Mouse (Mus musculus): ENCODE data around the gene Dclk3.

Dclk3 gene

DNA sequence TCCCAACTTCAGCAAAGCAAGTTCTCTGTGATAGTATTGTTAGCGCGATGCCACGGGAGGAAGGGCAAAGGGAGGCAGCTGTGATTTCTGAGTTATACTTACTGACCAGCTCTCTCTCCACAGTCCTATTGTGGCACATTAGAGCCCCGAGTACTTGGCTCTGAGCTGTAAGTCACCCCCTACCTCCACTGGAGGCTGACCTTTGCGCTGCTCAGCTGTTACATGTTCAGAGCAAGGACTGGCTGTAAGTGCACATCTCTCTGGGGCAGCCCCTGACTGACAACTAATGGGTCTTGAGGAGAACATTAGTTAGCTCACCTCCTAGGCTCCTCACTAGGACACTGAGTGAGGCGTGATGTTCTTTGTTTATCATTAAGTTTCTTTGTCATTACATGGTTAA lies 1.6 kb downstream of the Dclk3 start:
- no peak for DNase-seq

GRCm38 (mm10) chr9:111441151-111441550 lies 2.3 kb downstream of the Dclk3 start:
- no peak for DNase-seq

DNA sequence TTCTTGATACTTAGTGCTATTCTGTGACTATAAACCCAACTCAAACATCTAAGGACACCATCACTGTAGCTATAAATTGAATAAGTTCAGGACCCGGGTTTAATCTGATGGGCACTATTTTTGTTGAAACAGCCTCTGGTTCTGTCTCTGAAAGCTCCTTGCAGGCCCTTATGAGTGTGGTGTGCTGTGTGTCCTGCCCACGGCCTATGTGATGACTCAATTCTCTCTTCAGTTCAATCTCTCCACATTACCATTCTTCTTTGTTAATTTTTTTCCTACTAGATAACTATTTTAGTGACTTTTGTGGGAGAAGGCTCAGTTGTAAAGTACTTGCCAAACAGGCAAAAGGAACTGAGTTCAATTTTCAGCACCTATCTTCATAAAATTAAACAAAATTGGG lies 7.3 kb downstream of the Dclk3 start:
- DNase-seq: no peak

- DNase-seq: no peak
Observed at GRCm38 (mm10) chr9:111448976-111449375, 10.1 kb downstream of the Dclk3 start.

- no peak for DNase-seq
Observed at GRCm38 (mm10) chr9:111449880-111450279, 11.0 kb downstream of the Dclk3 start.

DNA sequence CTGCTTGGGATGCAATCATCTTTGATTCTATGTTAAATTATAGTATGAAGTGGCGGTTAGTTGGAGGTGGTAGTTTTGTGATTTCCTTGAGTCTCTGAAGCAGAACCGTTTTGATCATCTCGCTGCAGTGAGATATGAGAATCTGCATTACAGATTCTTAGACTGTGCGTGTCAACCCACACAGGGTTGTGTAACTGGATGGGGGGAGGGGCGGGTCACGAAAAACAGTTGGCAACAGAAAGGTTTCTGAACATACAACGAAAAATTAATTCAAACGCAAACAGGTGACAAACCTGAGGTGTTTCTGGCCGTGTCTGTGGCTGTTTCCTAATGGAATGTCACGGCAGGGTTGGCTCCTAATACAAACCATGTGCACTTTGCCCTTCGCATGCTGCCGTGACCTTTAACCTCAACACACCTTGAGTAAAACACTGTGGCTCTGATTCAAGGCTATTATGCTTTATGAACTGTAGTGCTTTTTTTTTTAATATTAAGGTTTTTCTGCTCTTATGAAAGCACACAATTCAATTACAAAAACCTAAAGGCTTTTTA lies 12.0 kb downstream of the Dclk3 start:
- DNase-seq: no peak

- no peak for DNase-seq
Observed at GRCm38 (mm10) chr9:111453895-111454294, 15.0 kb downstream of the Dclk3 start.

GRCm38 (mm10) chr9:111457176-111457935 lies 18.5 kb downstream of the Dclk3 start:
- DNase-seq: no peak

DNA sequence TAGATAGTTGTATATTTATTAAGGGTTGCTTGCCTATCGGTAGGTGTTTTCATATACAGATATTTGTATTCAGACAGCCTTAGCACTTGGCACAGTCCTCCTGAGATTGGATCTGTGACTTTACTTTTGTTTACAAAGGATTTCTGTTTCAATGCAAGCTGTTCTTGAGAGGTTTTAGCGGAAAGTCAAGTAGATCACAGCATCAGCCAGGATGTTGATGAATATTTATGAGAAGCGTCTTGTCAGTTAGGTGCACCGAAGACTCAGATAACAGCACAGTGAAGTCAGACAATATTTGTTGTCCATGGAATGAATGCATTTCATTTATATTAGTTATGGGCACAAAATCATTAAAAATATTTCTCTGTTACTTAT lies 19.0 kb downstream of the Dclk3 start:
- DNase-seq: no peak

DNA sequence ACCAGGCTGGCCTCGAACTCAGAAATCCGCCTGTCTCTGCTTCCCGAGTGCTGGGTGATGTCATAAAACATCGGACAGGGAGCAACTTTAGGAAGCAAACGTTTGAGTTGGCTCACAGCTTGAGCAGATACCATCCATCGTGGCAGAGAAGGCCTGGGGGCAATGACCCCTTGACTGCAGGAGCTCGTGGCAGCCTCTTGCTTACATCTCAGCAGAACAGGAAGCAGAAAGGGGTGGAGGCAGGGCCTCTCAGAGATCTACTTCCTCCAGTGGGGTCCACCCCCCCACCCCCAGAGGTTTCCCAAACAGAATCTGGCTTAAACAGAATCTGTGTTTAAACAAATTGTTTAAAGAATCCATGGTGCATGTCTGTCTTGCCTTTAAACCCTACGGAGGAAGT lies 20.6 kb downstream of the Dclk3 start:
- DNase-seq: no peak

DNA sequence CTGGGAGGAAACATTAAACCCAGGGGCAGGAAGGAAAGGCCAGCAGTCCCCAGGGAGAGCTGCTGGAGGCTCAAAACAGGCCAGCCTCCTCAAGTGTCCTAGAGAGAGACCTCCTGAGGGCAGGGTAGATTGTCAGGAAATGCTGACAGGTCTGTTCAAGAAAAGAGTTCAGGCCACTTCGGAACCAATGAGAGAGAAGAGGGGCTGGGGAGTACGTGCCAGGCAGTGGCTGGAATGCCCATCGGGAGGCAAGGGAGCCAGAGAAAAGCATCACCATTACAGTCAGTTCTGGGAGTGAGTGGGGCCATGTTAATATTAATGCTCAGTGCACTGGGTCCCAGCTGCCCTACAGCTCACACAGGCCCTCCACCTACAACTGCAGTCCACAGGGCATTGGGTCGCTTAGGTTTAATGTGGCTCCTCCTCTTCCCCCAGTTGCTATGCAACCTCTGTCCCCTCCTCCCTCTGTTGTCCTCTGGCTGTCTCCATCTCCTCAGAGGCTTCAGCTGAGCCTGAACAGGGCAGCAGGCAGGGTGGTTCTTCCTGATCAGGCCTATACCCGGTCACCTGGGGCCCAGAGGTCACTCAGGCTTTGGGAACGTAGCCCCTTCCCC lies 21.4 kb downstream of the Dclk3 start:
- DNase-seq: no peak

- DNase-seq: no peak
Observed at GRCm38 (mm10) chr9:111461415-111462103, 22.7 kb downstream of the Dclk3 start.

DNA sequence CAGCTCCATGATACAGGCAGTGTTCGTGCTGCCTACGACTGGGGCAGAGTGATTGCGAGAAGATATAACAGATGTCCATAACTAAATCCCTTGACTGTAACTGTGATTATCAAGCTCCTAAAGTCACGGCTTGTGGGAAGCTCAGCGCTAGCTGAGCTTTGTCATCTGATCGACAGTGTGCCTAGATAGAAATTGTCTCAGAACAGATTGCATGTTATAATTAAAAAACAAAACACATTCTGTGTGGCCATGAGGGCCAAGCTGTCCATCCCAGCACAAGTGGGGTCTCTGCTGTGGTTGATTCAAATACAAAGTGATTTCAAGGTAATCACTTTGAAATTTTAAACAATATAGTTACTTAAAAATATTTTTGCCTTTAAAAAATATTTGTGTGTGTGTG lies 26.8 kb downstream of the Dclk3 start:
- DNase-seq: no peak

DNA sequence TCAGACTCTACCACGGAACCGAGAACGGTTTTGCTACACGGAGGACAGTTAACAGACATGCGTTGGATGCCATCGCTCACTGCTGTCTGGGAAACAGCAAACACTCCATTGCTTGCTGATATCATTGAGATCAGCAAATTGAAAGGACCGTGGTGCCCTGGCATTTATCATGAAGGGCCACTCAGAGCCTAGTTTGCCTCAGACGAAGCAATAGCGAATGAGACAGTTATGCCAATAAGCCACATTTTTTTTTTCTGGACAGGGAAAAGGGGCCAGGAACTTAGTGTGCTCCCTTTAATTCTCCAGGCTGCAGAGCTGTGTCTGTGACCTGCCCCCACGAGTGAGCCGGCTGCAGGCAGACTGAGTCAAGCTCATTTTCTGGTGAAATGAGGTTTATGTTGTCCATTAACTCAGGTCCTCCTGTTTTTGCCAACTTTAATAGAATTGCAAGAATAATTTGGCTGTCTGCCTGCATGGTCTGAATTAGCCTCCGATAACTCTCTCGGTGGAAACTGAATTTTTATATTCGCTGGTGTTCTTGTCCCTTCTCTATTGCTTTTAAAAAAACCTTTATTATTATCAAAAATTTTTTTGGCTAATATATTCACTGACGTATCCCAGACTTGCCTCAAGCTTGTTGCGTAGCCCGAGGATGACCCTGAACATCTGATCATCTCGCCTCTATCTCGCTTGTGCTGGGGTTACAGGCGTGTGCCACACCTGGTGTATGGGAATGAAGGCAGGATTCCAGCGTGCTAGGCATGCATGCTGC lies 35.0 kb downstream of the Dclk3 start:
- no peak for DNase-seq

GRCm38 (mm10) chr9:111474458-111474745 lies 35.5 kb downstream of the Dclk3 start:
- DNase-seq: no peak

DNA sequence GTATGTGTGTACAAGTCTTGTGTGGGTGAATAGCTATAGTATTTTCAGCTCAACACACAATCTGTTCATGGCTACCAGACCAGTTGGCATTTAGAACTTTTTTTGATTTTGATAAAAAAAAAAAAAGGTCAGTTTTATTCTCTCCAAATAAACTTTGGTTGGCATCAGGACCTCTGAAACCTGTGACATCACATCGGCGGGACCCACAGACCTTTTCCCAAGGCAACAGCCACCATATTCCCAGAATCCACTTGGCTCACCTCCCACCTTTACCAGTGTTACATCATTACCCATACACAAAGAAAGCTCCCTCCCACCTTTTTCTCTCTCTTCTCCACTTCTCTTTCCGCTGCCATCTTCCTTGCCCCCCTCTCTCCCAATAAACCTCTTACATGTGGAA lies 36.4 kb downstream of the Dclk3 start:
- DNase-seq: no peak

DNA sequence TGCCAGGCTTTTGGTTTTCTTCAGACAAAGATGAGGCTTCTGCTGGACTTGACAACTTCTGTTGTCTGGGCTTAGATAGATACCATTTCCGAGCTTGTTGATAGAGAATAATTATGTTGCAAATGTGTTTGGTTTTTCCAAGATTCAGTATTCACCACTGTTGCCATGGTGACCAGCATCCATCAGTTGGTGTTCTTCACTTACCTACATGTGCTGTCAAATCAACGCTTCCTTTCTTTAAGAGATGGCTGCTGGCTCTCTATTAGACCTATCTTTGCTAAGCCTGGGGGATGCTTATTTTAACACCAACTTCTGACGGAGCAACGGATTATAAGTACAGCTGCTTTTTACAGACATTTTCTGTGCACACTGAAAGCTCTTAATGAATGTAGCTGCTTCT lies 37.1 kb downstream of the Dclk3 start:
- DNase-seq: no peak

DNA sequence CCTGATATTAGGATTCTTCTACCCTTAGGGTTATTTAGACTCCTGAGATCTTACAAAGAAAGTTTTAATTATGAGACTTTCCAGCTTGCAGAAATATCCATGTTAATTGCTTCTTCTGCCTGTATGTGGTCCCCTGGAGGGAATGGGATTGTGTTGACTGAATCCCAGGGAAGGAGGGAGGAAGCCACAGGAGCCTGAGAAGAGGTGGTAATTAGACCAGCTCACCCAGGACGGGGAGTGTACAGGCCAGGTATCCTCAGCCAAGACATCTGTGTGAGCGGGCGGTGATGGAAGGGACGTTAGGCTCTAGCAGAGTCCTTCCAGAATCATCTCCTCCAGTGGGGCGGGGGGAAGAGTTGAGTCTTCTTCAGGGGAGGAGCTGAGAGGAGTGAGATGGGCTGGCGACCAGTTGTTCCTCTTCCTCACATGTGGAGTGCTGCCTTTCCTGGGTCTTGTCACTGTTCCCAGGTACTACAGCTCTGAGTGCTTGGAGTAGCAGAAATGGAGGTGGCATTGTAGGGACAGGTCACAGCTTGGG lies 37.7 kb downstream of the Dclk3 start:
- DNase-seq: no peak

GRCm38 (mm10) chr9:111478853-111479490 lies 40.1 kb downstream of the Dclk3 start:
- peak; percentile 41 to 58 for DNase-seq

GRCm38 (mm10) chr9:111481011-111481410 lies 42.1 kb downstream of the Dclk3 start:
- no peak for DNase-seq

- DNase-seq: no peak
Observed at GRCm38 (mm10) chr9:111486645-111487477, 48.0 kb downstream of the Dclk3 start.

- peak in 1 of 2 experiments; percentile 19 for DNase-seq
Observed at GRCm38 (mm10) chr9:111490583-111490982, 51.7 kb downstream of the Dclk3 start.

Measured in cerebellum, postnatal 14 days (tissue).